Mouse (Mus musculus) heart, embryonic 11.5 days (tissue): ENCODE measurements around the gene Phlda3. TPM values are rescaled to one million over a fixed set of nuclear protein-coding genes. Genes with fewer than 3 reads are reported as not detected.
A peak's percentile ranks its signal among the peaks of the same experiment; 100 is the strongest.

ENCODE experiments used
- ATAC-seq: fragments of 200-750 bp; cut with Nextera tagmentation; replicated peaks from 2 replicates; pipeline ENCODE4 v1.8.0; 2017; ENCODE audit warnings: moderate library complexity; ENCODE audit not compliant: insufficient number of reproducible peaks, low FRiP score, low TSS enrichment
- H3K27ac ChIP-seq: fragments of 300-500 bp; sonication (generic); 2 replicates; pipeline ENCODE4 v1.5.1; 2014; ENCODE audit warnings: mild to moderate bottlenecking, low read depth, low read length
- H3K27me3 ChIP-seq: fragments of 300-500 bp; sonication (generic); 2 replicates; pipeline ENCODE4 v1.6.1; 2014; ENCODE audit warnings: mild to moderate bottlenecking, low read length, mixed read lengths; ENCODE audit not compliant: control insufficient read depth, insufficient read depth
- H3K36me3 ChIP-seq: fragments of 300-500 bp; sonication (generic); 2 replicates; pipeline ENCODE4 v1.6.1; 2014; ENCODE audit warnings: mild to moderate bottlenecking, low read length, moderate library complexity, mixed read lengths; ENCODE audit not compliant: control insufficient read depth, insufficient read depth
- H3K4me1 ChIP-seq: fragments of 300-500 bp; sonication (generic); 2 replicates; pipeline ENCODE4 v1.6.1; 2014; ENCODE audit warnings: low read length; ENCODE audit not compliant: control insufficient read depth, insufficient read depth
- H3K4me2 ChIP-seq: fragments of 300-500 bp; sonication (generic); 2 replicates; pipeline ENCODE4 v1.6.1; 2014; ENCODE audit warnings: mild to moderate bottlenecking, moderate library complexity
- H3K4me3 ChIP-seq: fragments of 300-500 bp; sonication (generic); 2 replicates; pipeline ENCODE4 v1.5.1; 2014; ENCODE audit warnings: low read depth, low read length
- H3K9ac ChIP-seq: fragments of 300-500 bp; sonication (generic); 2 replicates; pipeline ENCODE4 v1.6.1; 2014; ENCODE audit warnings: mild to moderate bottlenecking, low read depth, low read length, moderate library complexity
- H3K9me3 ChIP-seq: fragments of 300-500 bp; sonication (generic); replicated peaks from 2 replicates; pipeline ENCODE4 v1.6.1; 2016; ENCODE audit warnings: low read length; ENCODE audit not compliant: control insufficient read depth
- WGBS: fragments of 180-500 bp; shearing (Covaris S2); extraction: QIAGEN DNeasy Blood & Tissue Kit; methylation state at CpG from one replicate; pipeline ENCODE4 v1.1.7; 2014; ENCODE audit not compliant: insufficient replicate concordance; 5-methylcytosine and 5-hydroxymethylcytosine counted together
- polyA plus RNA-seq: library from polyadenylated mRNA; unstranded; fragments of >200 nt; fragmentation: Nextera tagmentation; extraction: Ambion mirVana; gene quantifications from 2 replicates; pipeline ENCODE4 v1.2.1, GENCODE M21; 2014

Phlda3 gene
- polyA plus RNA-seq, 1 experiment from 2014 or later: 61.5 TPM

- 68% methylated on average over 13 of the region's 13 CpGs for WGBS
- peaks cover 55% of the 10 kb centered on the region for H3K4me1 ChIP-seq
- no peaks in the 10 kb centered on the region for H3K9me3 ChIP-seq
- H3K4me2 ChIP-seq: no peak overlapping the region
- H3K27ac ChIP-seq: no peak overlapping the region
- H3K27me3 ChIP-seq: no peaks in the 10 kb centered on the region; the same call in 1 of the 2 replicates
- no peaks in the 10 kb centered on the region for H3K36me3 ChIP-seq
- H3K9ac ChIP-seq: peak overlapping the region; percentile 22; the same call in 1 of the 2 replicates
- no peak overlapping the region for H3K4me3 ChIP-seq
- ATAC-seq: no peak
These were observed 26.4 kb downstream of the Phlda3 start for GRCm38 (mm10) chr1:135792143-135792939.

- H3K27me3 ChIP-seq: no peaks in the 10 kb centered on the region; the same call in 1 of the 2 replicates
- ATAC-seq: 0 out of 2 replicates have a peak, but pooled peaks have one; percentile 16
- no peaks in the 10 kb centered on the region for H3K9me3 ChIP-seq
- H3K9ac ChIP-seq: peak overlapping the region; percentile 81
- 5% methylated on average over 24 of the region's 27 CpGs for WGBS
- no peaks in the 10 kb centered on the region for H3K36me3 ChIP-seq
- peak overlapping the region; percentile 93 for H3K27ac ChIP-seq
- peak overlapping the region; percentile 35 for H3K4me3 ChIP-seq
- H3K4me1 ChIP-seq: peaks cover 55% of the 10 kb centered on the region
- peak overlapping the region; percentile 72 for H3K4me2 ChIP-seq
These were observed 27.7 kb downstream of the Phlda3 start for GRCm38 (mm10) chr1:135793370-135794215.

DNA sequence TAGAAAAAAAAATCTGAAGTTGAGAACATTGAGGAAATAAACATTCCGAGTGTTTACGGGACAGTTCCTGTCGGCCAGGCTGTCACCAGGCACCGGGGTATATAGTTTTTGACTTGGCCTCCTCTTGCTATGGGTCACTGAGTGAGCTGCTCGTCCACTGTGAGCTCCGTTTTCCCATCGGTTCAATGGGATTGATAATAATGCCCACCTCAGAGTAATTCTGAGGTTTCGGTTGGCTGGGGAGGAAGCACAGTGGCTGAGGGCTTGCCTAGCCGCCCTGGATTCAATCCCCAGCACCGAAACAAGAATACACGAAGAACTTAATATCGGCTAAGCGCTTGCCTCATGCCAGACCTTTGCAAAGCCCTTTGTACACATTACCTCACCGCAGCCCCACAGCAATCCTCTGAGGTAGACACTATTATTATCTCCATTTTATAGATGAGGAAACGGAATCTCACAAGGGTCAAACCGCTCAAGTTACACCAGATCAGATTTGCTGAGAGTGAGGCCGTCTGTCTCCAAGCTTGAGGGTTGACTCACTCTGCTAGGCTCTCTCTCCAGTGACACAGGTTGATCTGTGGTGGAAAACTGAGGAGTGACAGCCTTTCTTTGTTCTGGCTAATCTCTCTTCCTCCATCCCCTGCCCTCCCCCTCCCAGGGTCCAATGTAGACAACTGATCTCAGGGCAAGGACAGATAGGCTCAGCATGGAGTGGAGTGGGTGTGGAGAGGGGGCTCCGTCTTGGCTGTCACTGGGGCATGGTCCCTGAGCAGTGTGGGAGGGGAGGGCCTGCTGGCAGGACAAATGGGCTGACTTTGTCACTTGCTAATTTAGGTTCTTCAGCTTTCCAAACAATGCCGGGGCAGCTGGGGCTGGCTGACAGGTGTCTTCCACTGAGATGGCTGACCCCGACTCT, 28.6 kb downstream of the Phlda3 start:
- peak; percentile 74 for ATAC-seq
- Histone ChIP-seq H3K27ac (peak overlapping the region; percentile 93), H3K9me3 (no peaks in the 10 kb centered on the region), H3K36me3 (no peaks in the 10 kb centered on the region), H3K4me3 (peak overlapping the region; percentile 35), H3K4me1 (peaks cover 60% of the 10 kb centered on the region), H3K27me3 (no peaks in the 10 kb centered on the region; the same call in 1 of the 2 replicates), H3K9ac (peak overlapping the region; percentile 81), H3K4me2 (peak overlapping the region; percentile 72)
- 8% methylated on average over 20 of the region's 20 CpGs for WGBS

- 59% methylated on average over 1 of the region's 1 CpGs for WGBS
- peak overlapping the region; percentile 100 for H3K27ac ChIP-seq
These were observed 32.6 kb downstream of the Phlda3 start for GRCm38 (mm10) chr1:135798492-135798891.

DNA sequence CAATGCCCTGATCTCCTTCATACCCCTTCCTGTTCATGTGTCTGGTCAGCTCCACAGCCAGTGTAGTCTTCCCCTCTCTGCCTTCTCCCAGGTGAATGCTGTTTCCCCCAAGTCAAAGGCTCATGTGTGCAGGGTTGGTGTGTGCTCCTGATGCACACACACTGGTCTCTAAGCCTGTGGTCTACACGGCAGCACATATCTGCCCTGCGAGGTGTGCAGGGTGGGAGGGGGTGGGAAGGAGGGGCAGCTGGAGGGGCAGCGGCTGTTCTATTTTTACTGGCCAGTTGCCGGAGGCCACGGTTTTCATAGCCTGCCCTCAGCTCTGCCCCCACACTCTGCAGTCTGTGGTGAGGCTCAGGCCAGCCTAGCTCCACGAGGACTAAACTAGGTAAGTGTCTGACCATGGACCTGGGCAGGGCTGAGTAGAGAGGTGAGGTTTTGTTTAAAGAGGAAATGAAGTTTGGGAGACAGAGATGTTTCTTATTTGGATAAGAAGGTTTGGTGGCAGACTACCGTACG, 33.2 kb downstream of the Phlda3 start:
- peak overlapping the region; percentile 100 for H3K27ac ChIP-seq
- 0 out of 2 replicates have a peak, but pooled peaks have one; percentile 11 for ATAC-seq
- peak overlapping the region; percentile 88 for H3K4me2 ChIP-seq
- H3K9ac ChIP-seq: peak overlapping the region; percentile 87
- no peaks in the 10 kb centered on the region for H3K9me3 ChIP-seq
- H3K4me3 ChIP-seq: peak overlapping the region; percentile 65
- H3K27me3 ChIP-seq: no peaks in the 10 kb centered on the region
- H3K36me3 ChIP-seq: no peaks in the 10 kb centered on the region; the same call in 1 of the 2 replicates
- WGBS: 11% methylated on average over 8 of the region's 8 CpGs
- H3K4me1 ChIP-seq: peaks cover 82% of the 10 kb centered on the region

More at GRCm38 (mm10) chr1:135798492-135798891, 32.6 kb downstream of the Phlda3 start:
- Histone ChIP-seq H3K9ac (peak overlapping the region; percentile 87), H3K36me3 (no peaks in the 10 kb centered on the region; the same call in 1 of the 2 replicates), H3K4me2 (peak overlapping the region; percentile 88), H3K4me3 (0 out of 2 replicates have a peak overlapping the region, but pooled peaks have one; percentile 65), H3K4me1 (peaks cover 80% of the 10 kb centered on the region), H3K27me3 (no peaks in the 10 kb centered on the region), H3K9me3 (no peaks in the 10 kb centered on the region)
- ATAC-seq: no peak

DNA sequence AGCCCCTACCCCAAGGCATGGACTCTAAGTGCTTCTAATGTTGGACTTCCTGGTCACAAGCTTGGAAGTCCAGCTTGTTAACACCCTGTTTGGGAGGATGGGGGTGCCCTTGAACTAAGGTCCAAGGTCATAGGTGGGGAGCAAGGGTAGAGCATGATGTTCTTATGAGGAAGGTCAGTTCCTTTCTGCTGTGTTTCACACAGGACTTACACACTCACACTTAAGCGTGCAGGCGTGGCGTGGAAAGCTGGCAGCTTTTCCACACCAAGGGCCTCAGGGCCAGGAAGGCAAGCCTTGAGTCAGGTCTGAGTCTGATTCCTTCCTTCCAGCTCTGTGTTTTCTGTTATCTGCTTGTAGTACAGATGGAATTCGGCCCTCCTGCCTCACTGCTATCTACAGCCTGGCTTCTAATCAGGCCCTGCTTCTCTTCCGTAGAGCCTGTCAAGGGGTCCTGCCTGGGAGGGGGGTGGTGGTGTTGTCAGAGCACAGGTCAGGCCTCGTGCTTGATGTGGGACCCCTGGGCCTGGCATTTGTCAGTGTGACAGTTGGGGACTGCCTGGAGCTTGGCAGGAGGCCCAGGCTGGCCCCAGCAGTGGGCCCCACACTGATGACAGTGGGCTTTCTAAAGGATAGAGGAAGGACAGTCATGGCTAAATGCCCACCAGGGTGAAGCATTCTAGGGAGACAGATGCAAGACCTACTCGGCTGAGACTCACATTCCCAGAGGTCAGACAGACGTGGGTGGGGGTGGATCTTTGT, 34.5 kb downstream of the Phlda3 start:
- H3K9ac ChIP-seq: peak overlapping the region; percentile 87
- H3K36me3 ChIP-seq: peaks cover 8% of the 10 kb centered on the region
- H3K4me2 ChIP-seq: peak overlapping the region; percentile 88
- H3K4me1 ChIP-seq: peaks cover 84% of the 10 kb centered on the region
- H3K9me3 ChIP-seq: no peaks in the 10 kb centered on the region
- H3K27me3 ChIP-seq: no peaks in the 10 kb centered on the region
- H3K27ac ChIP-seq: peak overlapping the region; percentile 100
- 5% methylated on average over 8 of the region's 8 CpGs for WGBS
- H3K4me3 ChIP-seq: peak overlapping the region; percentile 65
- ATAC-seq: peak; percentile 91

DNA sequence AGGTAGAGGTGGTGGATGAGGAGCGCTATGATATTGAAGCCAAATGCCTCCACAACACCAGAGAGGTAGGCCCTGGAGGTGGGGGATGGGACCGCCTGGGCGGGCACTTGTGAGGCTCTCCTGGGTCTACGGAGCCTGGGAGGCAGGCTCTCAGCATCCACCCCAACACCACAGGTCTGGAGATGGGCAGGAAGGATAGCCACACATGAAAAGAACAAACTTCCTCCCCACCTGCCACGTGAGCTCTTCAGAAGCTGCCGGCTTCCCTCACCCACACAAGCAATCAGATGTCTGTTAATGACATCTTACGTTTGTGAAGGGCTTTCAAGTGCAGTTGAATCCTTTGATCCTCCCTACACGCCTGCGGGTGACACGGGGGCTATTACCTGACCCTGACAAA, 41.6 kb downstream of the Phlda3 start:
- Histone ChIP-seq H3K27me3 (no peaks in the 10 kb centered on the region), H3K9ac (no peak overlapping the region), H3K4me3 (no peak overlapping the region), H3K27ac (no peak overlapping the region), H3K4me2 (no peak overlapping the region), H3K36me3 (peaks cover 17% of the 10 kb centered on the region), H3K9me3 (no peaks in the 10 kb centered on the region), H3K4me1 (peaks cover 44% of the 10 kb centered on the region)
- 38% methylated on average over 10 of the region's 10 CpGs for WGBS
- ATAC-seq: no peak
